Mouse (Mus musculus) myocyte (in vitro differentiated cells): ENCODE measurements around the gene H2-Q4. TPM values are rescaled to one million over a fixed set of nuclear protein-coding genes. Genes with fewer than 3 reads are reported as not detected.
"Not testable (repeated sequence)": the region's sequence is repeated elsewhere in the genome, so short reads cannot be mapped to it uniquely, and the experiment has no call there.

Experiments
- H3K27me3 ChIP-seq: one replicate; pipeline ENCODE4 v1.6.1; 2011; ENCODE audit not compliant: control insufficient read depth, insufficient read depth, insufficient read length
- H3K36me3 ChIP-seq: one replicate; pipeline ENCODE4 v1.6.1; 2011; ENCODE audit not compliant: control insufficient read depth, insufficient read depth
- H3K4me2 ChIP-seq: one replicate; pipeline ENCODE4 v1.6.1; 2011; ENCODE audit warnings: low read depth, control low read depth
- H3K4me3 ChIP-seq: one replicate; pipeline ENCODE4 v1.5.1; 2011; ENCODE audit warnings: mild to moderate bottlenecking, control low read depth, moderate library complexity
- H3K79me2 ChIP-seq: one replicate; pipeline ENCODE4 v1.6.1; 2011; ENCODE audit not compliant: control insufficient read depth, insufficient read depth
- H3ac ChIP-seq: one replicate; pipeline ENCODE4 v1.6.1; 2011; ENCODE audit not compliant: control insufficient read depth, insufficient read length
- polyA plus RNA-seq: library from polyadenylated mRNA; unstranded; fragments of >200 nt; fragmentation: generic; extraction: Trizol; gene quantifications from one replicate; pipeline ENCODE4 v1.2.1, GENCODE M21; 2012; ENCODE audit warnings: missing spikeins

The H2-Q4 gene
- polyA plus RNA-seq, 1 experiment = 8.3 TPM

- not testable (repeated sequence) for H3K79me2 ChIP-seq, H3ac ChIP-seq, H3K27me3 ChIP-seq, H3K4me2 ChIP-seq, H3K36me3 ChIP-seq, H3K4me3 ChIP-seq
Measured at GRCm38 (mm10) chr17:35430671-35431070, 51.3 kb downstream of the H2-Q4 start.

GRCm38 (mm10) chr17:35432167-35432566 is 52.8 kb downstream of the H2-Q4 start:
- not testable (repeated sequence) for H3K36me3 ChIP-seq, H3K4me3 ChIP-seq, H3K4me2 ChIP-seq, H3K27me3 ChIP-seq, H3ac ChIP-seq, H3K79me2 ChIP-seq

DNA sequence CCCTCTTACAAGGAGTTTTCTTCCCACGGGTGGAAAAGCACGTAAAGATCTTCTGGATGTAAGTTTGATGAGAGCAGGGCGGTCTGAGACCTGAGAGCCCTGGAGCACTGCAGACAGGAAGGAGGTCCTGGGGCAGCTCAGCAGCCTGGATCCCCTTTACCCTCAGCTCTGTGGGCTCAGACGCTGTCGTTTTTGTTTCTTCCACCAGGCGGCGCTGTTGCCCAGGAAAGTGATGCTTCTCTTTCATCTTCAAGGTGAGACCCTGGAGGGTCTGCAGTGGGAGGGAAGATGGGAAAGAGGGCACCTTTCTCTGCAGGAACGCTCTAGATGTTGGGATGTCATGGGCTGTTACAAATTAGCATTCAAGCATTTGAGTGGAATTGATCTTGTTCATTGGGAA is 55.4 kb downstream of the H2-Q4 start:
- H3K79me2 ChIP-seq, H3K4me3 ChIP-seq, H3K27me3 ChIP-seq: not testable (repeated sequence)

More for the DNA sequence above, 55.4 kb downstream of the H2-Q4 start:
- H3ac ChIP-seq, H3K4me2 ChIP-seq, H3K36me3 ChIP-seq: not testable (repeated sequence)

Other genes with a start within 250 kb of the H2-Q4 start
- gene Apom, start 247.6 kb upstream of the H2-Q4 start, polyA plus RNA-seq = 0.18 TPM
- gene Bag6, start 244.4 kb upstream of the H2-Q4 start, polyA plus RNA-seq = 271 TPM
- 153 TPM for gene Prrc2a, start 214.7 kb upstream of the H2-Q4 start, polyA plus RNA-seq
- gene Aif1, start 203.5 kb upstream of the H2-Q4 start, polyA plus RNA-seq = not detected
- 4.3 TPM for gene Lst1, start 191.2 kb upstream of the H2-Q4 start, polyA plus RNA-seq
- 0.05 TPM for gene Ltb, start 185.2 kb upstream of the H2-Q4 start, polyA plus RNA-seq
- 0.05 TPM for gene Tnf, start 177.6 kb upstream of the H2-Q4 start, polyA plus RNA-seq
- gene Lta, start 174.3 kb upstream of the H2-Q4 start, polyA plus RNA-seq = 0.26 TPM
- 0.18 TPM for gene Gm16181, start 158.8 kb upstream of the H2-Q4 start, polyA plus RNA-seq
- 2.0 TPM for gene Atp6v1g2, start 146.0 kb upstream of the H2-Q4 start, polyA plus RNA-seq
- gene Nfkbil1, start 143.8 kb upstream of the H2-Q4 start, polyA plus RNA-seq = 27.1 TPM
- gene Ddx39b, start 137.9 kb upstream of the H2-Q4 start, polyA plus RNA-seq = 268 TPM
- 38.3 TPM for gene H2-D1, start 116.9 kb upstream of the H2-Q4 start, polyA plus RNA-seq
- 6.6 TPM for gene H2-Q1, start 59.2 kb upstream of the H2-Q4 start, polyA plus RNA-seq
- gene H2-Q2, start 37.4 kb upstream of the H2-Q4 start, polyA plus RNA-seq = 0.17 TPM
- not detected for gene H2-Q6, start 45.2 kb downstream of the H2-Q4 start, polyA plus RNA-seq
- 0.06 TPM for gene H2-Q7, start 59.5 kb downstream of the H2-Q4 start, polyA plus RNA-seq
- 0.02 TPM for gene H2-Q10, start 90.5 kb downstream of the H2-Q4 start, polyA plus RNA-seq
- not detected for gene Pou5f1, start 126.4 kb downstream of the H2-Q4 start, polyA plus RNA-seq
- 11.1 TPM for gene Tcf19, start 137.2 kb downstream of the H2-Q4 start, polyA plus RNA-seq
- 8.8 TPM for gene Cchcr1, start 137.5 kb downstream of the H2-Q4 start, polyA plus RNA-seq
- gene Psors1c2, start 153.6 kb downstream of the H2-Q4 start, polyA plus RNA-seq = 0.07 TPM
- gene Cdsn, start 172.5 kb downstream of the H2-Q4 start, polyA plus RNA-seq = 55.4 TPM
- not detected for gene 2300002M23Rik, start 187.8 kb downstream of the H2-Q4 start, polyA plus RNA-seq
- not detected for gene Sfta2, start 221.9 kb downstream of the H2-Q4 start, polyA plus RNA-seq
- gene Gm9573, start 247.0 kb downstream of the H2-Q4 start, polyA plus RNA-seq = not detected